Mouse (Mus musculus) lung, adult 2 months (tissue): ENCODE results near the gene H2-M10.2.

Experiments used
- CTCF ChIP-seq: fragments of 200-500 bp; IDR thresholded peaks from 2 replicates; pipeline ENCODE4 v1.5.1; 2011; ENCODE audit warnings: mild to moderate bottlenecking, low read length, control low read depth; ENCODE audit not compliant: insufficient read depth
- POLR2A ChIP-seq: fragments of 200-500 bp; IDR thresholded peaks from 2 replicates; pipeline ENCODE4 v1.6.1; 2011; ENCODE audit warnings: low read depth, mild to moderate bottlenecking, control low read depth, low read length, borderline replicate concordance; ENCODE audit errors: extremely low read depth

- TF ChIP-seq CTCF, result no peak
- no peak for TF ChIP-seq POLR2A
These were observed 4.6 kb downstream of the H2-M10.2 start for GRCm38 (mm10) chr17:36281521-36282245.
